Mouse (Mus musculus): ENCODE results near the gene 6030408B16Rik. TPM values are rescaled to one million over a fixed set of nuclear protein-coding genes. Genes with fewer than 3 reads are reported as not detected.
A peak's percentile ranks its signal among the peaks of the same experiment; 100 is the strongest.

6030408B16Rik gene
- polyA plus RNA-seq, 1 experiment = 0.13 TPM

DNA sequence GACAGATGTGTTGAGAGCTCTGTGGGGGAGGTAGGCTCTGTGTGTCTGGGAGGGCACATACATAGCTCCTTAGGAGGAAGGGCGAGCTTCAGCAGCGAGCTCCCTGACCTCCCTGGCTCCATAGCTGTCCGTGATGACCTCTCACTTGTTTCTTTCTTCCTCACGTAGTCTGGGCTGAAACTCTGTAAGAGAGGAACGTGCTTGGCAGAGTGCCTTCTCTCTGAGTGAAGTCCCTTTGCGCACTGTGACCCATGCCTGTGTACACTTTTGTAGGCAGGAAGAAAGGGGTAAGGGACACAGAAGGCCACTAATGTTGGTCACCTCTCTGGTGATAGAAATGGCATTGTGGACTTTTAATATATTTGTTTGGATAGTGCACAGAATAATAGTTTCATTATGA lies 5.7 kb upstream of the 6030408B16Rik start:
- no peak overlapping the region for H3K4me3 ChIP-seq (ENCODE audit: insufficient read depth, low read depth, low read length)
- no peaks in the 10 kb centered on the region for H3K27me3 ChIP-seq (replicated peaks; ENCODE audit: control insufficient read depth, insufficient read depth, low read length)
- H3K4me1 ChIP-seq (ENCODE audit: control insufficient read depth, insufficient read depth, low read length) = peaks cover 11% of the 10 kb centered on the region; the same call in 1 of the 2 replicates
- no peaks in the 10 kb centered on the region for H3K36me3 ChIP-seq (ENCODE audit: control insufficient read depth, insufficient read depth, low read length)
- 69% methylated on average over 6 of the region's 6 CpGs for WGBS
- peak; percentile 37 for DNase-seq
- H3K27ac ChIP-seq (ENCODE audit: insufficient read depth, low read depth, low read length) = no peak overlapping the region
- TF ChIP-seq POLR2A (IDR thresholded peaks at IDR 0.05; ENCODE audit: low read depth, low read length) = no peak
- no peak for TF ChIP-seq CTCF (conservative IDR thresholded peaks at IDR 0.05; ENCODE audit: insufficient read depth, insufficient read length, low read depth, low read length)

DNA sequence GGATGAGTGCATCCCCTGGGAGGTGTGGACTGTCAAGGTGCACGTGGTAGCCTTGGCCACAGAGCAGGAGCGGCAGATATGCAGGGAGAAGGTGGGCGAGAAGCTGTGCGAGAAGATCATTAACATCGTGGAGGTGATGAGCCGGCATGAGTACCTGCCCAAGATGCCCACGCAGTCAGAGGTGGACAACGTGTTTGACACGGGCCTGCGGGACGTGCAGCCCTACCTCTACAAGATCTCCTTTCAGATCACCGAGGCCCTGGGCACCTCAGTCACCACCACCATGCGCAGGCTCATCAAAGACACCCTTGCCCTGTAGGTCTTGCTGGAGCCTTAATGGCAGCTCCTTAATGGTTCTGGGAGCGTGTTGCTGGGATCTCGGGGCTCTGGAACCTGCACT lies 2.7 kb upstream of the 6030408B16Rik start:
- 89% methylated on average over 15 of the region's 15 CpGs for WGBS
- Histone ChIP-seq H3K27me3 (replicated peaks; ENCODE audit: control insufficient read depth, insufficient read depth, low read length) (no peaks in the 10 kb centered on the region), H3K4me3 (ENCODE audit: insufficient read depth, low read depth, low read length) (no peak overlapping the region), H3K4me1 (ENCODE audit: control insufficient read depth, insufficient read depth, low read length) (peaks cover 6% of the 10 kb centered on the region; the same call in 1 of the 2 replicates), H3K36me3 (ENCODE audit: control insufficient read depth, insufficient read depth, low read length) (no peaks in the 10 kb centered on the region), H3K27ac (ENCODE audit: insufficient read depth, low read depth, low read length) (no peak overlapping the region)
- no peak for TF ChIP-seq CTCF (conservative IDR thresholded peaks at IDR 0.05; ENCODE audit: insufficient read depth, insufficient read length, low read depth, low read length)
- no peak for TF ChIP-seq POLR2A (IDR thresholded peaks at IDR 0.05; ENCODE audit: low read depth, low read length)
- DNase-seq = no peak

DNA sequence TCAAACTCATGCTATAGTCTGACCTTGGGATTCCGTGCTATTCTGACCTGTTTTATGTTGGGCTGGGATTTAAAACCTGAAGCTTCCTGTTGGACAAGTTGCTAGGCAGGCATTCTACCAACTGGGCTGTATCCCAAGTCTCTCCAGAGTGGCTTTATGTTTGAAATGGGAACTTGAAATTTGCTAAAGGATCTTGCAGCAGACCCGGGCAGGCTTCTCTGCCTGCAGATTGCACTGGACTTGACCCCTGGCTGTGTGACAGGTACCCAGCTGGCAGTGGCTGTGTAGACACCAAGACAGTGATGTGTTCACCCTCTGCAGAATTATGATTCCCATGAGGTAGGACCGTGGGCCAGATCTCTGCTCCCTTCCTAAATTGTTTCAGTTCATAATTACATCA lies 1.0 kb upstream of the 6030408B16Rik start:
- H3K4me3 ChIP-seq (ENCODE audit: insufficient read depth, low read depth, low read length) = no peak overlapping the region
- H3K4me1 ChIP-seq (ENCODE audit: control insufficient read depth, insufficient read depth, low read length) = no peaks in the 10 kb centered on the region
- H3K36me3 ChIP-seq (ENCODE audit: control insufficient read depth, insufficient read depth, low read length) = no peaks in the 10 kb centered on the region
- H3K27ac ChIP-seq (ENCODE audit: insufficient read depth, low read depth, low read length) = no peak overlapping the region
- DNase-seq = no peak
- no peaks in the 10 kb centered on the region for H3K27me3 ChIP-seq (replicated peaks; ENCODE audit: control insufficient read depth, insufficient read depth, low read length)
- TF ChIP-seq POLR2A (IDR thresholded peaks at IDR 0.05; ENCODE audit: low read depth, low read length) = no peak
- TF ChIP-seq CTCF (conservative IDR thresholded peaks at IDR 0.05; ENCODE audit: insufficient read depth, insufficient read length, low read depth, low read length) = no peak
- 47% methylated on average over 3 of the region's 3 CpGs for WGBS

- DNase-seq = no peak
- Histone ChIP-seq H3K27me3 (replicated peaks; ENCODE audit: control insufficient read depth, insufficient read depth, low read length) (no peaks in the 10 kb centered on the region), H3K27ac (ENCODE audit: insufficient read depth, low read depth, low read length) (no peak overlapping the region), H3K4me1 (ENCODE audit: control insufficient read depth, insufficient read depth, low read length) (no peaks in the 10 kb centered on the region), H3K4me3 (ENCODE audit: insufficient read depth, low read depth, low read length) (no peak overlapping the region), H3K36me3 (ENCODE audit: control insufficient read depth, insufficient read depth, low read length) (no peaks in the 10 kb centered on the region)
- WGBS = 42% methylated on average over 16 of the region's 16 CpGs
- TF ChIP-seq CTCF (conservative IDR thresholded peaks at IDR 0.05; ENCODE audit: insufficient read depth, insufficient read length, low read depth, low read length) (no peak), POLR2A (IDR thresholded peaks at IDR 0.05; ENCODE audit: low read depth, low read length) (no peak)
Observed at GRCm38 (mm10) chr15:101294028-101294894, 1.2 kb downstream of the 6030408B16Rik start.

DNA sequence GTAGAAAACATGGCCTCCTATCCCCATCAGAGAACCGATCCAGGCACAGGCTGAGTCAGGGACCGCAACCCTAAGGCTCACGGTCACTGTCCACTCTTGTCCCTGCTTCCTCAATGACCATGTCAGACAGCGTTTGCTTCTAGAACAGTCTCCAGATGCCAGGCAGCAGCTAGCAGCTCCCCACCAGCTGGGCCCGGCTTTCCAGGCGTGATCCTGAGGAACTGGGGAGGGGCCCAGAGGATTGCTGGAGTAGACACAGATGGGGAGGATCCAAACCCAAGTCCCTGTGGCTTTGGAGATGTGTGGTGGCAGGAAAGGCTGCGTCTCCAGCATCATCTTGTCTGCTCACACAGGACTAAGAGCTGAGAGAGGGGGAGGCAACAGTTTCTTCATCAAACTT lies 2.1 kb downstream of the 6030408B16Rik start:
- Histone ChIP-seq H3K4me3 (ENCODE audit: insufficient read depth, low read depth, low read length) (no peak overlapping the region), H3K27ac (ENCODE audit: insufficient read depth, low read depth, low read length) (no peak overlapping the region), H3K36me3 (ENCODE audit: control insufficient read depth, insufficient read depth, low read length) (no peaks in the 10 kb centered on the region), H3K27me3 (replicated peaks; ENCODE audit: control insufficient read depth, insufficient read depth, low read length) (no peaks in the 10 kb centered on the region), H3K4me1 (ENCODE audit: control insufficient read depth, insufficient read depth, low read length) (no peaks in the 10 kb centered on the region)
- 62% methylated on average over 7 of the region's 7 CpGs for WGBS
- TF ChIP-seq CTCF (conservative IDR thresholded peaks at IDR 0.05; ENCODE audit: insufficient read depth, insufficient read length, low read depth, low read length) (no peak), POLR2A (IDR thresholded peaks at IDR 0.05; ENCODE audit: low read depth, low read length) (no peak)
- no peak for DNase-seq

DNA sequence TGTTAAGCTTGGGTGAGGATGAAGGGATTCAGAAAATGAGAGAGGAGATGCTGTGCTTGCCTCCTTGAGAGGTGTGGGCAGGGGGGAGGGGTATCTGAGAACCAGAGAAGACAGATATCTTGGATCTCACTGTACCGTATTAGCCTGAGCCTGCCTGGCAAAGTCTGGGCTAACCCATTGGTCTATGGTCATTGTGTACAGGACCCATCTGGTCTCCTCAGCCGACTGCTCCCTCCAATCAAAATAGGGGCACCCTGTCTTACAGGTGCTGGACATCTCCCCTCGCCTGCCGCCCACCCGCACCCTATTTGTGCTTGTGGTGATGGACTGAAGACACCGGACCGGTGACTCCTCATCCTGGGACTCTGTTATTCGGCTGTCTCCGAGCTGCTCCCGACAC lies 2.6 kb downstream of the 6030408B16Rik start:
- H3K27me3 ChIP-seq (replicated peaks; ENCODE audit: control insufficient read depth, insufficient read depth, low read length) = no peaks in the 10 kb centered on the region
- no peak for DNase-seq
- H3K27ac ChIP-seq (ENCODE audit: insufficient read depth, low read depth, low read length) = no peak overlapping the region
- 87% methylated on average over 10 of the region's 10 CpGs for WGBS
- H3K36me3 ChIP-seq (ENCODE audit: control insufficient read depth, insufficient read depth, low read length) = no peaks in the 10 kb centered on the region
- no peaks in the 10 kb centered on the region for H3K4me1 ChIP-seq (ENCODE audit: control insufficient read depth, insufficient read depth, low read length)
- no peak for TF ChIP-seq POLR2A (IDR thresholded peaks at IDR 0.05; ENCODE audit: low read depth, low read length)
- no peak for TF ChIP-seq CTCF (conservative IDR thresholded peaks at IDR 0.05; ENCODE audit: insufficient read depth, insufficient read length, low read depth, low read length)
- H3K4me3 ChIP-seq (ENCODE audit: insufficient read depth, low read depth, low read length) = no peak overlapping the region

DNA sequence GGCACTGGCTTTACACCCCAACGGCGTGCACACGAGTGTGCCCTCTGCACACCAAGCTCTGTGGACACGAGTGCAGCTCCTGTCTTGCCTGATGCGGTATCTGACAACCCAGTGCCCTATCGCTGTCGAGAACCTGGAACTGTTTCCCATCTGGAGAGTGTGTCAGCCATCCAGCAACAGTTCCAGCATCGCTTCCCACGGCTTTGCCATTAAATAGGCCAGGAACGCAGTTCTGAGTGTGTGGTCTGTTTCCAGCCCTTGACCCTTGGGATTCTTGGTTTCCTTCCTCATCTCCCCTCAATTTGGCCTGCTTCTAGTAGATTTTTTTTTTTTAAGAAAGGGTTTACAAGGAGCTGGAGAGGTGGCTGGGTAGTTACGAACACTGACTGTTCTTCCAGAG lies 3.1 kb downstream of the 6030408B16Rik start:
- no peaks in the 10 kb centered on the region for H3K4me1 ChIP-seq (ENCODE audit: control insufficient read depth, insufficient read depth, low read length)
- no peak overlapping the region for H3K4me3 ChIP-seq (ENCODE audit: insufficient read depth, low read depth, low read length)
- DNase-seq = no peak
- 79% methylated on average over 11 of the region's 11 CpGs for WGBS
- H3K27ac ChIP-seq (ENCODE audit: insufficient read depth, low read depth, low read length) = no peak overlapping the region
- H3K36me3 ChIP-seq (ENCODE audit: control insufficient read depth, insufficient read depth, low read length) = no peaks in the 10 kb centered on the region
- no peaks in the 10 kb centered on the region for H3K27me3 ChIP-seq (replicated peaks; ENCODE audit: control insufficient read depth, insufficient read depth, low read length)
- TF ChIP-seq CTCF (conservative IDR thresholded peaks at IDR 0.05; ENCODE audit: insufficient read depth, insufficient read length, low read depth, low read length) = no peak
- TF ChIP-seq POLR2A (IDR thresholded peaks at IDR 0.05; ENCODE audit: low read depth, low read length) = no peak

Measured in kidney, adult 2 months (tissue).